Mouse (Mus musculus) bone marrow, adult 2 months (tissue): ENCODE measurements at regions not wholly inside any gene's neighbourhood (a gene's known extent, or its start where the extent isn't known, plus 50 kb on each side); places are given as distances from the start of the nearest gene placed in this dataset.

Experiments
- CTCF ChIP-seq: fragments of 200-500 bp; IDR thresholded peaks from 2 replicates; pipeline ENCODE4 v1.5.1; 2011; ENCODE audit warnings: low read length, control low read depth; ENCODE audit not compliant: control insufficient read depth, insufficient read depth
- POLR2A ChIP-seq: fragments of 200-500 bp; IDR thresholded peaks from 2 replicates; pipeline ENCODE4 v1.6.1; 2011; ENCODE audit warnings: low read depth, mild to moderate bottlenecking, control low read depth, low read length, borderline replicate concordance; ENCODE audit not compliant: control insufficient read depth

- no peak for TF ChIP-seq CTCF
- TF ChIP-seq POLR2A: no peak
Observed at GRCm38 (mm10) chr11:57913020-57913699, 80.5 kb upstream of the Hand1 start.
